Mouse (Mus musculus) heart, embryonic 16.5 days (tissue): ENCODE results near the gene Sox6. TPM values are rescaled to one million over a fixed set of nuclear protein-coding genes. Genes with fewer than 3 reads are reported as not detected.
A peak's percentile ranks its signal among the peaks of the same experiment; 100 is the strongest.

Experiments used
- ATAC-seq: fragments of 200-750 bp; cut with Nextera tagmentation; replicated peaks from 2 replicates; pipeline ENCODE4 v1.8.0; 2017; ENCODE audit warnings: moderate number of reproducible peaks; ENCODE audit not compliant: insufficient read depth, low FRiP score; ENCODE audit errors: extremely low read depth
- H3K27ac ChIP-seq: fragments of 300-500 bp; sonication (generic); 2 replicates; pipeline ENCODE4 v1.5.1; 2014; ENCODE audit warnings: mild to moderate bottlenecking, low read length, control low read depth, moderate library complexity
- H3K27me3 ChIP-seq: fragments of 300-500 bp; sonication (generic); 2 replicates; pipeline ENCODE4 v1.6.1; 2014; ENCODE audit warnings: low read length, mixed read lengths; ENCODE audit not compliant: control insufficient read depth, insufficient read depth
- H3K36me3 ChIP-seq: fragments of 300-500 bp; sonication (generic); 2 replicates; pipeline ENCODE4 v1.6.1; 2014; ENCODE audit not compliant: control insufficient read depth, insufficient read depth
- H3K4me1 ChIP-seq: fragments of 300-500 bp; sonication (generic); 2 replicates; pipeline ENCODE4 v1.6.1; 2014; ENCODE audit warnings: low read length, mixed read lengths; ENCODE audit not compliant: control insufficient read depth, insufficient read depth
- H3K4me2 ChIP-seq: fragments of 300-500 bp; sonication (generic); 2 replicates; pipeline ENCODE4 v1.6.1; 2014; ENCODE audit warnings: low read depth, mild to moderate bottlenecking, control low read depth, low read length
- H3K4me3 ChIP-seq: fragments of 300-500 bp; sonication (generic); 2 replicates; pipeline ENCODE4 v1.5.1; 2014; ENCODE audit warnings: mild to moderate bottlenecking, control low read depth, low read length
- H3K9ac ChIP-seq: fragments of 300-500 bp; sonication (generic); 2 replicates; pipeline ENCODE4 v1.6.1; 2014; ENCODE audit warnings: low read length, control low read depth
- H3K9me3 ChIP-seq: fragments of 300-500 bp; sonication (generic); replicated peaks from 2 replicates; pipeline ENCODE4 v1.6.1; 2016; ENCODE audit warnings: low read length; ENCODE audit not compliant: control insufficient read depth
- WGBS: fragments of 180-500 bp; shearing (Covaris S2); extraction: QIAGEN DNeasy Blood & Tissue Kit; methylation state at CpG from one replicate; pipeline ENCODE4 v1.1.7; 2014; 5-methylcytosine and 5-hydroxymethylcytosine counted together
- polyA plus RNA-seq: library from polyadenylated mRNA; unstranded; fragments of >200 nt; fragmentation: Nextera tagmentation; extraction: Ambion mirVana; gene quantifications from 2 replicates; pipeline ENCODE4 v1.2.1, GENCODE M21; 2015

Sox6 gene
- polyA plus RNA-seq, 1 experiment from 2014 or later: 25.6 TPM

DNA sequence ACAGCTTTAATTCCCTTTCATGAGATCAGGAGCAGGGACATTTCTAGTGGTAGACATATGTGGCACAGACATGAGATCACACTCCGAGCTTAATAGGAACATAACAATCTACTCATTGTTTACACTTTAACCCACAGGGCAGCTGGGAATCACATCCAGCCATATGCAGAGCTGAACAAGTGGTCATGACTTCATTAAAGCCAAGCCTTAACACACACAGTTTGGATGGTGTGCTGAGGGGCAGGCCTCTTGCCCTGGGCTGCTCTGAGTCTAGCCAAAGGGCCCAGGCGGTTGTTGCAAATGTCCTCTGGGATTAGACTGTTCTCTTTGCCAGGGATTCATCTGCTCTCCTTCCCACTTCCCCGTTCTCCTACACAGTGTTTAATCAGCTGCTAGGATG is 204.9 kb downstream of the Sox6 start:
- Histone ChIP-seq H3K9me3 (no peaks in the 10 kb centered on the region), H3K4me3 (no peak overlapping the region), H3K4me1 (peaks cover 23% of the 10 kb centered on the region), H3K36me3 (no peaks in the 10 kb centered on the region), H3K27ac (no peak overlapping the region), H3K27me3 (no peaks in the 10 kb centered on the region), H3K9ac (no peak overlapping the region), H3K4me2 (no peak overlapping the region)
- WGBS: 57% methylated on average over 3 of the region's 3 CpGs
- ATAC-seq: no peak

DNA sequence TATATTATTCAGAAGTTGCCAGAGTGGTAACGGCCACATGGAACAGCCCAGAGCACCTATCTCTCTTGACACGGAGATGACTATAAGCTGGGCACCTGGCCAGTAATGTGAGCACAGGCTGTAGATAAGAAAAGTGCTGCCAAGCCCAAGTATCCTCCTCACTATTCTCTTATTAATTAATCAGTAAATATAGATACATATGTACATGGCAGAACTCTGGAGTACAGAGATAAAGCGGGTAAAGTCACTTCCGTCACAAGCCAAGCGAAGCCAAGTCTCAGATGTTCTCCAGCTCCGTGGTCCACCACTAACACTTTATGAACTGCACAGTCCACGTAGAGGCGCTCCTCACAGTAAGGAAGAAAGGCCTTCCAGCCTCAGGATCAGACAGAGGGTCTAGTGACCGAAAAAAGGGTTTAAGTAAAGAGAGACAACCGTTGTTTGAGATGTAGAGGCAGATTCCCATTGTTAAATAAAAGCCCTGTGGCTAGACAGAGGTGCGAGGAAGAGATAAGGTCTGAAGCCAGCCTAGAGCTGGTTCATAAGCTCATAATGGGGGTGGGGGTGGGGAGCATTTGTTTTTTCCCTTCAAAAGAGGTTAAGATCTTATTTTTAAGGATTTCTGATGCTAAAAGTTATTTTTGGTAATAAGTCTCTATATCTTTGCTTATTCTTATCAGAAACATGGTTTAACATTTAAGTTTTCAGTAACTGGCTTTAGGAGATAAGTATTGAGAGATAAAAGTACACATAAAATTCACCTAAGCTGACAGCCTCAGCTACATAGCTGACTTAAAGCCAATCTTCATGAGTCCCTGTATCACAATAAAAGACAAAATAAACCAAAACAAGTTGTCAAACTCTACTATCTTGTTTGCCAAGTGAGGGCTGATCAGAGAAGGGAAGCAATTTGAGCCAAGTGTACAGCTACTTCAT is 207.4 kb downstream of the Sox6 start:
- peak; percentile 54; the same call in 1 of the 2 replicates for ATAC-seq
- 31% methylated on average over 11 of the region's 11 CpGs for WGBS
- H3K27ac ChIP-seq: peak overlapping the region; percentile 70
- no peak overlapping the region for H3K9ac ChIP-seq
- no peaks in the 10 kb centered on the region for H3K9me3 ChIP-seq
- no peak overlapping the region; the same call in 1 of the 2 replicates for H3K4me3 ChIP-seq
- H3K36me3 ChIP-seq: no peaks in the 10 kb centered on the region
- peak overlapping the region; percentile 32 for H3K4me2 ChIP-seq
- no peaks in the 10 kb centered on the region for H3K27me3 ChIP-seq
- peaks cover 33% of the 10 kb centered on the region for H3K4me1 ChIP-seq

GRCm38 (mm10) chr7:115830366-115830765 is 208.2 kb downstream of the Sox6 start:
- no peak overlapping the region for H3K4me3 ChIP-seq
- no peaks in the 10 kb centered on the region for H3K9me3 ChIP-seq
- H3K27ac ChIP-seq: peak overlapping the region; percentile 53
- H3K4me2 ChIP-seq: peak overlapping the region; percentile 21; the same call in 1 of the 2 replicates
- 55% methylated on average over 10 of the region's 10 CpGs for WGBS
- H3K36me3 ChIP-seq: no peaks in the 10 kb centered on the region
- H3K27me3 ChIP-seq: no peaks in the 10 kb centered on the region
- H3K4me1 ChIP-seq: peaks cover 40% of the 10 kb centered on the region
- no peak for ATAC-seq
- no peak overlapping the region for H3K9ac ChIP-seq

- Histone ChIP-seq H3K27ac (no peak overlapping the region), H3K4me3 (no peak overlapping the region), H3K27me3 (no peaks in the 10 kb centered on the region), H3K4me1 (peaks cover 46% of the 10 kb centered on the region), H3K4me2 (no peak overlapping the region), H3K9ac (no peak overlapping the region), H3K36me3 (no peaks in the 10 kb centered on the region), H3K9me3 (no peaks in the 10 kb centered on the region)
- 58% methylated on average over 4 of the region's 4 CpGs for WGBS
- ATAC-seq: no peak
These were observed 208.8 kb downstream of the Sox6 start for GRCm38 (mm10) chr7:115829756-115830155.

GRCm38 (mm10) chr7:115829260-115829659 is 209.3 kb downstream of the Sox6 start:
- Histone ChIP-seq H3K4me3 (no peak overlapping the region), H3K4me1 (peaks cover 46% of the 10 kb centered on the region), H3K27ac (no peak overlapping the region), H3K9ac (no peak overlapping the region), H3K4me2 (no peak overlapping the region), H3K27me3 (no peaks in the 10 kb centered on the region), H3K36me3 (no peaks in the 10 kb centered on the region), H3K9me3 (no peaks in the 10 kb centered on the region)
- WGBS: 80% methylated on average over 4 of the region's 4 CpGs
- ATAC-seq: no peak

- WGBS: 57% methylated on average over 3 of the region's 3 CpGs
- no peak overlapping the region for H3K4me2 ChIP-seq
- peaks cover 28% of the 10 kb centered on the region for H3K4me1 ChIP-seq
- no peak for ATAC-seq
- H3K27ac ChIP-seq: peak overlapping the region; percentile 60
- H3K9ac ChIP-seq: no peak overlapping the region
- no peak overlapping the region for H3K4me3 ChIP-seq
- no peaks in the 10 kb centered on the region for H3K27me3 ChIP-seq
- no peaks in the 10 kb centered on the region for H3K9me3 ChIP-seq
- no peaks in the 10 kb centered on the region for H3K36me3 ChIP-seq
These were observed 213.3 kb downstream of the Sox6 start for GRCm38 (mm10) chr7:115825295-115825694.

- Histone ChIP-seq H3K36me3 (no peaks in the 10 kb centered on the region), H3K4me2 (no peak overlapping the region), H3K27ac (peak overlapping the region; percentile 33), H3K9ac (no peak overlapping the region), H3K9me3 (no peaks in the 10 kb centered on the region), H3K4me1 (peaks cover 24% of the 10 kb centered on the region), H3K27me3 (no peaks in the 10 kb centered on the region), H3K4me3 (no peak overlapping the region)
- ATAC-seq: no peak
- WGBS: 58% methylated on average over 8 of the region's 8 CpGs
These were observed 213.9 kb downstream of the Sox6 start for GRCm38 (mm10) chr7:115824621-115825256.

GRCm38 (mm10) chr7:115819136-115819535 is 219.5 kb downstream of the Sox6 start:
- WGBS: 32% methylated on average over 1 of the region's 1 CpGs
- 0 out of 2 replicates have a peak, but pooled peaks cover 4% of the 10 kb centered on the region for H3K4me1 ChIP-seq
- H3K9me3 ChIP-seq: no peaks in the 10 kb centered on the region
- H3K27me3 ChIP-seq: no peaks in the 10 kb centered on the region
- H3K4me2 ChIP-seq: no peak overlapping the region
- H3K9ac ChIP-seq: no peak overlapping the region
- ATAC-seq: no peak
- no peak overlapping the region; the same call in 1 of the 2 replicates for H3K27ac ChIP-seq
- no peaks in the 10 kb centered on the region for H3K36me3 ChIP-seq
- H3K4me3 ChIP-seq: no peak overlapping the region

- Histone ChIP-seq H3K4me1 (peaks cover 7% of the 10 kb centered on the region), H3K36me3 (no peaks in the 10 kb centered on the region), H3K9ac (no peak overlapping the region), H3K27me3 (no peaks in the 10 kb centered on the region), H3K9me3 (no peaks in the 10 kb centered on the region), H3K27ac (no peak overlapping the region), H3K4me3 (no peak overlapping the region), H3K4me2 (no peak overlapping the region)
- WGBS: 35% methylated on average over 3 of the region's 3 CpGs
- ATAC-seq: no peak
These were observed 235.3 kb downstream of the Sox6 start for GRCm38 (mm10) chr7:115803256-115803655.
